ENCODE assay signal across 8 mouse cellular contexts in the genomic region with DNA sequence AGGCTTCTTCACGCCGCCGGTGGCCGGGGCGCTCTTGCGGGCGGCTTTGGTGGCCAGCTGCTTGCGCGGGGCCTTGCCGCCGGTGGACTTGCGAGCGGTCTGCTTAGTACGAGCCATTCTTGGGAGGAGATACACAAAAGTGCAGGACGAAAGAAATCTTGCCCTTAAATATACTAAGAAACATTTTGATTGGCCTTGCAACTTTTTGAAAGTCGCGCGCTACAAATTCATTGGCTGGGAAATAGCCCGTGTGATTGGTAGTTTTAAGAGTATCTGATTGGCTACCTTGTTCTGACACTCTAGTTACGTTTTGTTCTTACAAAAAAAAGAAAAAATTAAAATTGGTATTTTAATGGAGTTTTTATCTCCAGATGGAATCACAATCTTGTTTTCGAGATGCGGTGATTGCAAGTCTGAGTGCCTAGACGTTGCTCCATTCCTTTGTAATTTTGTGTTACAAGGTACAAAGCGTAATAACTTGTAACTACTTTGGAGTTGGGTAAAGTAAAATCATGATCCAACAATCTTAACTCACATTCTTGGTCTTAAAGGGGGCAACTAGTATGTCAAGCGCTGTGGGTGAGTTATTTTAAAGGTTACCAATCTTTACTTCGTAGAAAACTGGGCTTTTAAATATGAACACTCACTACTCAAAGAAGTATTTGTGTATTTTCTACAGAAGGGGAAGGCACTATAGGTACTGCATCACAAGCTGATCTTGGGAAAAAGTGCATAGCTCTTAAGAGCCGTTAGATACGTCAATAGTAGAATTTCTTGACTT. TPM values are rescaled to one million over a fixed set of nuclear protein-coding genes. Genes with fewer than 3 reads are reported as not detected.
A peak's percentile ranks its signal among the peaks of the same experiment; 100 is the strongest.
DNase-seq lines count a peak whose midpoint lies in the region; ATAC-seq and TF ChIP-seq lines count a peak whose summit lies in the region.

A gene (minus strand): TSS at position 222 of the 781 bp plus-strand sequence.

- H3K79me2 ChIP-seq in MEL (ENCODE audit: control insufficient read depth, insufficient read depth, low read length, poor library complexity): peaks cover 1% of the 10 kb centered on the region; the same call in 1 of the 2 replicates

- no peak for TF ChIP-seq RAD21 in MEL (IDR thresholded peaks at IDR 0.05; ENCODE audit: low read depth, low read length)

- peak within 1 kb of the TSS; percentile 98 for H3K27ac ChIP-seq in MEL (ENCODE audit: control insufficient read depth, low read depth, low read length)
- peak within 1 kb of the TSS; percentile 96 for H3K27ac ChIP-seq in forebrain, embryonic 16.5 days (ENCODE audit: low read length)
- H3K27ac ChIP-seq in lung, embryonic 16.5 days (ENCODE audit: low read length): peak within 1 kb of the TSS; percentile 99

- no peaks in the 10 kb centered on the region for H3K9me3 ChIP-seq in MEL (replicated peaks; ENCODE audit: insufficient read depth, low read length)
- no peaks in the 10 kb centered on the region for H3K9me3 ChIP-seq in forebrain, embryonic 16.5 days (ENCODE audit: control insufficient read depth, low read length)
- no peaks in the 10 kb centered on the region for H3K9me3 ChIP-seq in lung, embryonic 16.5 days (ENCODE audit: control insufficient read depth, low read length)

- under 1% methylated on average over 24 of the region's 28 CpGs for WGBS in forebrain, embryonic 16.5 days
- under 1% methylated on average over 23 of the region's 28 CpGs for WGBS in lung, embryonic 16.5 days

- TF ChIP-seq POLR2A in MEL (IDR thresholded peaks at IDR 0.05; ENCODE audit: control insufficient read depth in 1 of 2, insufficient read depth in 1 of 2, low read depth in 1 of 2, low read length in 2 of 2, poor library complexity in 1 of 2): peak; percentile 95 to 98; a peak in 3 of 4 replicates

- intact Hi-C loops in heart, postnatal 36 days (cut with DNase I): loop anchor here (5.0 to 10.0 kb wide), 2 partner anchors 163 to 1921 kb away; a partner anchor contains a TSS

- H3K27me3 ChIP-seq in MEL (ENCODE audit: control insufficient read depth in 1 of 2, insufficient read depth in 2 of 2, low read length in 2 of 2): no peaks in the 10 kb centered on the region
- no peaks in the 10 kb centered on the region for H3K27me3 ChIP-seq in forebrain, embryonic 16.5 days (replicated peaks; ENCODE audit: control insufficient read depth, insufficient read depth, low read length)
- H3K27me3 ChIP-seq in lung, embryonic 16.5 days (ENCODE audit: control insufficient read depth, insufficient read depth, low read depth, low read length): no peaks in the 10 kb centered on the region

- H3K4me3 ChIP-seq in MEL (ENCODE audit: control insufficient read depth in 1 of 2, insufficient read depth in 1 of 2, low read depth in 2 of 2, low read length in 2 of 2): peak within 1 kb of the TSS; percentile 23 to 60
- H3K4me3 ChIP-seq in forebrain, embryonic 16.5 days (replicated peaks; ENCODE audit: low read length): peak within 1 kb of the TSS; percentile 46
- H3K4me3 ChIP-seq in lung, embryonic 16.5 days (ENCODE audit: low read length): peak within 1 kb of the TSS; percentile 52

- peak within 1 kb of the TSS; percentile 96 for H3K9ac ChIP-seq in MEL (ENCODE audit: control insufficient read depth, low read depth, low read length, poor library complexity, severe bottlenecking)
- peak within 1 kb of the TSS; percentile 56 for H3K9ac ChIP-seq in forebrain, embryonic 16.5 days (replicated peaks; ENCODE audit: low read depth, low read length)
- peak within 1 kb of the TSS; percentile 75 for H3K9ac ChIP-seq in lung, embryonic 16.5 days (ENCODE audit: low read length)

- peaks cover 0 to 19% of the 10 kb centered on the region in 2 experiments; a peak in 2 of 4 replicates for H3K4me1 ChIP-seq in MEL (ENCODE audit: control insufficient read depth in 1 of 2, insufficient read depth in 2 of 2, low read length in 2 of 2)
- peaks cover 13% of the 10 kb centered on the region for H3K4me1 ChIP-seq in forebrain, embryonic 16.5 days (replicated peaks; ENCODE audit: control insufficient read depth, insufficient read depth, low read length)
- peaks cover 15% of the 10 kb centered on the region for H3K4me1 ChIP-seq in lung, embryonic 16.5 days (replicated peaks; ENCODE audit: control insufficient read depth, insufficient read depth, low read length)

- TF ChIP-seq CTCF in MEL (IDR thresholded peaks at IDR 0.05 in 2 of 3, conservative IDR thresholded peaks at IDR 0.05 in 1 of 3; ENCODE audit: control insufficient read depth in 1 of 3, insufficient read depth in 1 of 3, low read depth in 2 of 3, low read length in 3 of 3, poor library complexity in 1 of 3, severe bottlenecking in 1 of 3): no peak

- H3K36me3 ChIP-seq in MEL (ENCODE audit: control insufficient read depth in 1 of 2, insufficient read depth in 2 of 2, low read length in 2 of 2): peaks cover 0 to 46% of the 10 kb centered on the region in 2 experiments; a peak in 2 of 4 replicates
- H3K36me3 ChIP-seq in forebrain, embryonic 16.5 days (ENCODE audit: control insufficient read depth, insufficient read depth): no peaks in the 10 kb centered on the region
- H3K36me3 ChIP-seq in lung, embryonic 16.5 days (ENCODE audit: control insufficient read depth, insufficient read depth, low read length): no peaks in the 10 kb centered on the region

- DNase-seq in MEL (ENCODE audit: low read depth, low spot score): peak; percentile 97
- DNase-seq in cerebellum, adult 18-20 months: peak; percentile 76 to 81
- peak; percentile 84 to 89 for DNase-seq in heart, postnatal 36 days
- peak; percentile 64 to 92 for DNase-seq in layer of hippocampus, adult 18-20 months (ENCODE audit: low spot score in 2 of 2)
- peak; percentile 67 for DNase-seq in ovary, postnatal 36 days (ENCODE audit: low spot score)
- peak; percentile 86 for DNase-seq in thymus, postnatal 25 days

- peak; percentile 58 for ATAC-seq in forebrain, embryonic 16.5 days
- ATAC-seq in lung, embryonic 16.5 days (ENCODE audit: low read depth): peak; percentile 69

- H3K4me2 ChIP-seq in forebrain, embryonic 16.5 days (ENCODE audit: low read length): peak within 1 kb of the TSS; percentile 84
- H3K4me2 ChIP-seq in lung, embryonic 16.5 days (ENCODE audit: low read depth, low read length): peak within 1 kb of the TSS; percentile 63

- no peak for TF ChIP-seq EP300 in MEL (IDR thresholded peaks at IDR 0.05; ENCODE audit: low read depth in 1 of 2, low read length in 2 of 2)

TF ChIP-seq in MEL, 35 proteins besides CTCF, POLR2A, EP300 and RAD21:
- no peak for TF ChIP-seq NRF1 (IDR thresholded peaks at IDR 0.05; ENCODE audit: insufficient read depth, low read depth, low read length, poor library complexity, severe bottlenecking)
- TF ChIP-seq ELF1 (IDR thresholded peaks at IDR 0.05; ENCODE audit: low read depth, low read length): no peak
- no peak for TF ChIP-seq BHLHE40 (IDR thresholded peaks at IDR 0.05; ENCODE audit: borderline replicate concordance, low read depth, low read length)
- TF ChIP-seq POLR2AphosphoS5 (IDR thresholded peaks at IDR 0.05; ENCODE audit: borderline replicate concordance, low read depth, low read length): peak; percentile 91; the same call in 1 of the 2 replicates
- TF ChIP-seq E2F4 (IDR thresholded peaks at IDR 0.05; ENCODE audit: borderline replicate concordance, low read depth, low read length): no peak
- no peak for TF ChIP-seq TCF12 (IDR thresholded peaks at IDR 0.05; ENCODE audit: low read depth, low read length)
- TF ChIP-seq MEF2A (IDR thresholded peaks at IDR 0.05; ENCODE audit: extremely low read depth, insufficient replicate concordance, low read depth, low read length, poor library complexity, severe bottlenecking): no peak
- peak; percentile 99 for TF ChIP-seq TBP (IDR thresholded peaks at IDR 0.05; ENCODE audit: low read depth, low read length)
- no peak for TF ChIP-seq MYC (IDR thresholded peaks at IDR 0.05; ENCODE audit: low read depth, low read length)
- no peak for TF ChIP-seq NELFE (IDR thresholded peaks at IDR 0.05; ENCODE audit: low read depth, low read length)
- no peak for TF ChIP-seq SIN3A (IDR thresholded peaks at IDR 0.05; ENCODE audit: low read length)
- TF ChIP-seq ZC3H11A (IDR thresholded peaks at IDR 0.05; ENCODE audit: low read depth, low read length): no peak
- no peak for TF ChIP-seq MAFK (IDR thresholded peaks at IDR 0.05; ENCODE audit: borderline replicate concordance, low read depth, low read length)
- TF ChIP-seq MAX (IDR thresholded peaks at IDR 0.05; ENCODE audit: low read length): no peak
- TF ChIP-seq KAT2A (conservative IDR thresholded peaks at IDR 0.05; ENCODE audit: low read depth, low read length): no peak
- no peak for TF ChIP-seq ETS1 (IDR thresholded peaks at IDR 0.05; ENCODE audit: low read depth, low read length)
- TF ChIP-seq UBTF (IDR thresholded peaks at IDR 0.05; ENCODE audit: borderline replicate concordance, insufficient read depth, low read depth, low read length): peak; percentile 75; the same call in 1 of the 2 replicates
- no peak for TF ChIP-seq ZKSCAN1 (IDR thresholded peaks at IDR 0.05; ENCODE audit: low read depth, low read length)
- TF ChIP-seq MYB (IDR thresholded peaks at IDR 0.05; ENCODE audit: low read depth, low read length): no peak

RNA-seq across cellular contexts. Expression of the gene that starts here (rescaled TPM):
- total RNA-seq in MEL (2012; rRNA removed): 1,651 and 2,239 TPM in 2 replicates
- polyA plus RNA-seq in MEL (2012; ENCODE audit: insufficient read depth in 1 of 2, insufficient read length in 2 of 2, low read depth in 1 of 2, low replicate concordance in 2 of 2, missing spikeins in 1 of 2): 1 to 10 TPM in 1 of 2 experiments, not detected in 1; 1.7 TPM
- polyA plus RNA-seq in forebrain, embryonic 16.5 days (2015; fragmentation: Nextera tagmentation; extraction: Ambion mirVana): 1.6 and 2.0 TPM in 2 replicates
- total RNA-seq in heart, postnatal 36 days (2021): 1 to 10 TPM; 6.5 to 9.3 TPM
- under 1 TPM; 0.62 to 0.63 TPM for total RNA-seq in layer of hippocampus, adult 18-20 months (2021)
- 5.9 and 9.7 TPM in 2 replicates for polyA plus RNA-seq in lung, embryonic 16.5 days (2015; fragmentation: Nextera tagmentation; extraction: Ambion mirVana)

Comparison
In these comparisons a context has a peak if more than half of its experiments do, and no peak if none do; other contexts are left out.
1. Peak in every context shown above with its lines: DNase-seq, ATAC-seq, H3K4me3 ChIP-seq and H3K27ac ChIP-seq.
2. RNA of the gene that starts here (total RNA-seq): 1,651 to 2,239 TPM in MEL; 6.5 to 9.3 TPM in heart, postnatal 36 days and 0.62 to 0.63 TPM in layer of hippocampus, adult 18-20 months; every median in the first group is over 100 times any median in the second.
3. Peak in DNase-seq in layer of hippocampus, adult 18-20 months; RNA of the gene not detected or under 1 TPM.